Comparison of ENCODE assay signal across 7 mouse cellular contexts in genomic region chr7:99917320-99917844, GRCm38 (mm10). TPM values are rescaled to one million over a fixed set of nuclear protein-coding genes. Genes with fewer than 3 reads are reported as not detected.
DNase-seq lines count a peak whose midpoint lies in the region; ATAC-seq lines count a peak whose summit lies in the region.

No protein-coding gene starts in this region.

- H3K4me2 ChIP-seq in forebrain, embryonic 15.5 days (replicated peaks): peak overlapping the region; percentile 54
- peak overlapping the region; percentile 84 for H3K4me2 ChIP-seq in hindbrain, embryonic 15.5 days

- peak overlapping the region; percentile 32 for H3K4me3 ChIP-seq in forebrain, embryonic 15.5 days
- H3K4me3 ChIP-seq in hindbrain, embryonic 15.5 days: peak overlapping the region; percentile 38

- H3K4me1 ChIP-seq in forebrain, embryonic 15.5 days: peaks cover 16% of the 10 kb centered on the region
- peaks cover 20% of the 10 kb centered on the region for H3K4me1 ChIP-seq in hindbrain, embryonic 15.5 days (replicated peaks)

- H3K36me3 ChIP-seq in forebrain, embryonic 15.5 days: no peaks in the 10 kb centered on the region
- H3K36me3 ChIP-seq in hindbrain, embryonic 15.5 days: no peaks in the 10 kb centered on the region

- peak; percentile 86 for DNase-seq in adrenal gland, adult 2 months
- DNase-seq in cerebellum, adult 11-12 months: peak; percentile 52
- DNase-seq in left cerebral cortex, adult 8-10 months (ENCODE audit: low spot score in 2 of 2): peak; percentile 32 to 57
- DNase-seq in right cerebral cortex, postnatal 36 days (ENCODE audit: low spot score in 2 of 2): peak; percentile 29 to 36

- no peak overlapping the region; the same call in 1 of the 2 replicates for H3K27ac ChIP-seq in forebrain, embryonic 15.5 days (replicated peaks)
- H3K27ac ChIP-seq in hindbrain, embryonic 15.5 days (replicated peaks): no peak overlapping the region

- H3K27me3 ChIP-seq in forebrain, embryonic 15.5 days: peaks cover 5% of the 10 kb centered on the region
- peaks cover 17% of the 10 kb centered on the region; the same call in 1 of the 2 replicates for H3K27me3 ChIP-seq in hindbrain, embryonic 15.5 days

- ATAC-seq in forebrain, embryonic 15.5 days (replicated peaks): peak; percentile 55
- ATAC-seq in hindbrain, embryonic 15.5 days (ENCODE audit: low FRiP score, low read depth): peak; percentile 78
- ATAC-seq in megakaryocyte progenitor cell, adult 5-6 weeks (replicated peaks; ENCODE audit: poor library complexity): peak; percentile 35; the same call in 1 of the 2 replicates

- no peaks in the 10 kb centered on the region for H3K9me3 ChIP-seq in forebrain, embryonic 15.5 days
- no peaks in the 10 kb centered on the region for H3K9me3 ChIP-seq in hindbrain, embryonic 15.5 days

- 4% methylated on average over 36 of the region's 36 CpGs for WGBS in forebrain, embryonic 15.5 days
- 2% methylated on average over 36 of the region's 36 CpGs for WGBS in hindbrain, embryonic 15.5 days

- peak overlapping the region; percentile 16 for H3K9ac ChIP-seq in forebrain, embryonic 15.5 days (replicated peaks)
- peak overlapping the region; percentile 36 for H3K9ac ChIP-seq in hindbrain, embryonic 15.5 days

RNA-seq across cellular contexts. Expression of gene Spcs2, which starts 54.1 kb away (rescaled TPM):
- 100 to 1,000 TPM; 150 to 186 TPM for total RNA-seq in adrenal gland, adult 2 months (2021)
- 10.0 and 13.1 TPM in 2 replicates for polyA plus RNA-seq in adrenal gland, adult 2 months (2012; rRNA removed)
- polyA plus RNA-seq in forebrain, embryonic 15.5 days (2015; fragmentation: Nextera tagmentation; extraction: Ambion mirVana): 293 and 294 TPM in 2 replicates
- polyA plus RNA-seq in hindbrain, embryonic 15.5 days (2015; fragmentation: Nextera tagmentation; extraction: Ambion mirVana): 276 and 279 TPM in 2 replicates
- total RNA-seq in left cerebral cortex, adult 8-10 months (2022): 10 to 100 TPM; 93.8 to 95.8 (median 95.0) TPM
- total RNA-seq in megakaryocyte progenitor cell, adult 5-6 weeks (2015): 372 and 413 TPM in 2 replicates
- total RNA-seq in megakaryocyte progenitor cell, adult 5-6 weeks (2017): 255 and 284 TPM in 2 replicates

RNA-seq across cellular contexts. Expression of gene Xrra1, which starts 58.5 kb away (rescaled TPM):
- total RNA-seq in adrenal gland, adult 2 months (2021): 10 to 100 TPM in 1 of 2 experiments, under 1 TPM in 1; 0.41 to 10.0 TPM
- 38.1 and 64.4 TPM in 2 replicates for polyA plus RNA-seq in adrenal gland, adult 2 months (2012; rRNA removed)
- polyA plus RNA-seq in forebrain, embryonic 15.5 days (2015; fragmentation: Nextera tagmentation; extraction: Ambion mirVana): 0.61 and 0.65 TPM in 2 replicates
- polyA plus RNA-seq in hindbrain, embryonic 15.5 days (2015; fragmentation: Nextera tagmentation; extraction: Ambion mirVana): 0.80 and 1.1 TPM in 2 replicates
- 1 to 10 TPM; 1.2 to 2.2 (median 1.4) TPM for total RNA-seq in left cerebral cortex, adult 8-10 months (2022)
- total RNA-seq in megakaryocyte progenitor cell, adult 5-6 weeks (2015): 0.17 TPM in 1 of 2 replicates, not detected in the other
- 0.25 TPM in 1 of 2 replicates, not detected in the other for total RNA-seq in megakaryocyte progenitor cell, adult 5-6 weeks (2017)

Comparison
In these comparisons a context has a peak if more than half of its experiments do, and no peak if none do; other contexts are left out.
1. DNase-seq: peak in every context shown above with its lines; median percentile 86 in adrenal gland, adult 2 months; 52 in cerebellum, adult 11-12 months; 44 in left cerebral cortex, adult 8-10 months; 32 in right cerebral cortex, postnatal 36 days.